Mouse (Mus musculus) liver, embryonic 12.5 days (tissue): ENCODE data around the gene Capns1. TPM values are rescaled to one million over a fixed set of nuclear protein-coding genes. Genes with fewer than 3 reads are reported as not detected.
"Not testable (repeated sequence)": the region's sequence is repeated elsewhere in the genome, so short reads cannot be mapped to it uniquely, and the experiment has no call there.

Experiments used
- ATAC-seq: fragments of 200-750 bp; cut with Nextera tagmentation; 2 replicates; pipeline ENCODE4 v1.8.0; 2017; ENCODE audit warnings: moderate number of reproducible peaks, mild to moderate bottlenecking, moderate library complexity
- H3K27ac ChIP-seq: fragments of 300-500 bp; sonication (generic); 2 replicates; pipeline ENCODE4 v1.5.1; 2016; ENCODE audit warnings: mild to moderate bottlenecking
- H3K27me3 ChIP-seq: fragments of 300-500 bp; sonication (generic); replicated peaks from 2 replicates; pipeline ENCODE4 v1.6.1; 2016; ENCODE audit warnings: mild to moderate bottlenecking, moderate library complexity
- H3K36me3 ChIP-seq: fragments of 300-500 bp; sonication (generic); 2 replicates; pipeline ENCODE4 v1.6.1; 2016; ENCODE audit warnings: mild to moderate bottlenecking, moderate library complexity
- H3K4me1 ChIP-seq: fragments of 300-500 bp; sonication (generic); 2 replicates; pipeline ENCODE4 v1.6.1; 2016
- H3K4me2 ChIP-seq: fragments of 300-500 bp; sonication (generic); 2 replicates; pipeline ENCODE4 v1.6.1; 2016; ENCODE audit warnings: mild to moderate bottlenecking, moderate library complexity
- H3K4me3 ChIP-seq: fragments of 300-500 bp; sonication (generic); 2 replicates; pipeline ENCODE4 v1.5.1; 2016; ENCODE audit warnings: mild to moderate bottlenecking, moderate library complexity
- H3K9ac ChIP-seq: fragments of 300-500 bp; sonication (generic); 2 replicates; pipeline ENCODE4 v1.6.1; 2016; ENCODE audit warnings: mild to moderate bottlenecking, moderate library complexity
- H3K9me3 ChIP-seq: fragments of 300-500 bp; sonication (generic); replicated peaks from 2 replicates; pipeline ENCODE4 v1.6.1; 2016; ENCODE audit warnings: mild to moderate bottlenecking, moderate library complexity
- WGBS: fragments of 180-500 bp; shearing (Covaris S2); methylation state at CpG from one replicate; pipeline ENCODE4 v1.1.7; 2016; ENCODE audit not compliant: insufficient replicate concordance; 5-methylcytosine and 5-hydroxymethylcytosine counted together
- polyA plus RNA-seq: library from polyadenylated mRNA; unstranded; fragments of >200 nt; fragmentation: Nextera tagmentation; extraction: Ambion mirVana; gene quantifications from 2 replicates; pipeline ENCODE4 v1.2.1, GENCODE M21; 2016

The Capns1 gene
- 42.6 and 49.2 TPM in 2 replicates for polyA plus RNA-seq

GRCm38 (mm10) chr7:30198481-30198971, at the start of gene Capns1:
TSS of gene Capns1 (minus strand) at chr7:30198811.
- H3K27me3 ChIP-seq: no peaks in the 10 kb centered on the region
- no peak within 1 kb of the TSS for H3K9ac ChIP-seq
- no peak within 1 kb of the TSS for H3K27ac ChIP-seq
- H3K4me3 ChIP-seq: no peak within 1 kb of the TSS
- no peaks in the 10 kb centered on the region for H3K9me3 ChIP-seq
- WGBS: 6% methylated on average over 8 of the region's 8 CpGs
- H3K4me2 ChIP-seq: peak within 1 kb of the TSS; percentile 46
- H3K4me1 ChIP-seq: peaks cover 26% of the 10 kb centered on the region
- no peak for ATAC-seq
- no peaks in the 10 kb centered on the region for H3K36me3 ChIP-seq

- H3K4me2 ChIP-seq, H3K4me3 ChIP-seq, ATAC-seq, H3K27me3 ChIP-seq, H3K9ac ChIP-seq, H3K9me3 ChIP-seq, H3K27ac ChIP-seq: not testable (repeated sequence)
- peaks cover 51% of the 10 kb centered on the region for H3K36me3 ChIP-seq
- WGBS: 69% methylated on average over 3 of the region's 3 CpGs
- H3K4me1 ChIP-seq: peaks cover 13% of the 10 kb centered on the region
These were observed 38.8 kb upstream of the Capns1 start for GRCm38 (mm10) chr7:30237374-30237773.

GRCm38 (mm10) chr7:30235625-30236024, 37.0 kb upstream of the Capns1 start, which contains the start of gene Ovol3:
TSS of gene Ovol3 (minus strand) at chr7:30235725.
- 80% methylated on average over 4 of the region's 4 CpGs for WGBS
- no peak within 1 kb of the TSS for H3K4me3 ChIP-seq
- peaks cover 21% of the 10 kb centered on the region for H3K4me1 ChIP-seq
- H3K9ac ChIP-seq: no peak within 1 kb of the TSS
- H3K4me2 ChIP-seq: no peak within 1 kb of the TSS
- peaks cover 34% of the 10 kb centered on the region for H3K36me3 ChIP-seq
- no peak for ATAC-seq
- no peaks in the 10 kb centered on the region for H3K9me3 ChIP-seq
- H3K27ac ChIP-seq: no peak within 1 kb of the TSS
- H3K27me3 ChIP-seq: no peaks in the 10 kb centered on the region

GRCm38 (mm10) chr7:30235091-30235490, 36.5 kb upstream of the Capns1 start:
- Histone ChIP-seq H3K4me2 (no peak overlapping the region), H3K9ac (no peak overlapping the region), H3K36me3 (peaks cover 28% of the 10 kb centered on the region), H3K27me3 (no peaks in the 10 kb centered on the region), H3K9me3 (no peaks in the 10 kb centered on the region), H3K4me3 (no peak overlapping the region), H3K27ac (no peak overlapping the region), H3K4me1 (peaks cover 24% of the 10 kb centered on the region)
- 85% methylated on average over 8 of the region's 8 CpGs for WGBS
- ATAC-seq: no peak

GRCm38 (mm10) chr7:30234276-30234858, 35.8 kb upstream of the Capns1 start:
- H3K27me3 ChIP-seq: no peaks in the 10 kb centered on the region

GRCm38 (mm10) chr7:30233387-30233786, 34.8 kb upstream of the Capns1 start:
- no peak for ATAC-seq

More at GRCm38 (mm10) chr7:30234276-30234858, 35.8 kb upstream of the Capns1 start:
- Histone ChIP-seq H3K36me3 (peaks cover 21% of the 10 kb centered on the region), H3K4me1 (peaks cover 24% of the 10 kb centered on the region), H3K4me3 (no peak overlapping the region), H3K4me2 (no peak overlapping the region), H3K27ac (no peak overlapping the region), H3K9me3 (no peaks in the 10 kb centered on the region), H3K9ac (no peak overlapping the region)
- no peak for ATAC-seq
- WGBS: 87% methylated on average over 15 of the region's 15 CpGs

GRCm38 (mm10) chr7:30232631-30233148, 34.1 kb upstream of the Capns1 start:
- Histone ChIP-seq H3K4me3 (peak overlapping the region; percentile 81), H3K27ac (peak overlapping the region; percentile 92), H3K9me3 (no peaks in the 10 kb centered on the region), H3K36me3 (peaks cover 26% of the 10 kb centered on the region), H3K9ac (peak overlapping the region; percentile 79), H3K27me3 (no peaks in the 10 kb centered on the region), H3K4me1 (peaks cover 24% of the 10 kb centered on the region), H3K4me2 (peak overlapping the region; percentile 90)
- 7% methylated on average over 24 of the region's 24 CpGs for WGBS
- peak; percentile 24; the same call in 1 of the 2 replicates for ATAC-seq

More at GRCm38 (mm10) chr7:30233387-30233786, 34.8 kb upstream of the Capns1 start:
- H3K27me3 ChIP-seq: no peaks in the 10 kb centered on the region
- peak overlapping the region; percentile 90 for H3K4me2 ChIP-seq
- WGBS: 81% methylated on average over 20 of the region's 20 CpGs
- H3K9ac ChIP-seq: peak overlapping the region; percentile 79; the same call in 1 of the 2 replicates
- H3K4me1 ChIP-seq: peaks cover 24% of the 10 kb centered on the region
- peaks cover 24% of the 10 kb centered on the region for H3K36me3 ChIP-seq
- 0 out of 2 replicates have a peak overlapping the region, but pooled peaks have one; percentile 92 for H3K27ac ChIP-seq
- H3K4me3 ChIP-seq: peak overlapping the region; percentile 81
- H3K9me3 ChIP-seq: no peaks in the 10 kb centered on the region

- Histone ChIP-seq H3K9me3 (no peaks in the 10 kb centered on the region), H3K9ac (peak within 1 kb of the TSS; percentile 79), H3K27me3 (no peaks in the 10 kb centered on the region), H3K36me3 (peaks cover 35% of the 10 kb centered on the region), H3K4me1 (peaks cover 24% of the 10 kb centered on the region), H3K4me3 (peak within 1 kb of the TSS; percentile 81), H3K4me2 (peak within 1 kb of the TSS; percentile 90), H3K27ac (peak within 1 kb of the TSS; percentile 92)
- WGBS: under 1% methylated on average over 67 of the region's 67 CpGs
- peak; percentile 92 for ATAC-seq
These were observed 33.3 kb upstream of the Capns1 start, which contains the start of the genes Polr2i and Tbcb for GRCm38 (mm10) chr7:30231669-30232454. TSS of gene Polr2i (plus strand) at chr7:30231948. TSS of gene Tbcb (minus strand) at chr7:30232272.

GRCm38 (mm10) chr7:30231328-30231668, 32.7 kb upstream of the Capns1 start:
- no peak; the same call in 1 of the 2 replicates for ATAC-seq
- Histone ChIP-seq H3K27me3 (no peaks in the 10 kb centered on the region), H3K4me3 (peak overlapping the region; percentile 81), H3K36me3 (peaks cover 40% of the 10 kb centered on the region), H3K4me2 (peak overlapping the region; percentile 90), H3K27ac (peak overlapping the region; percentile 92), H3K9me3 (no peaks in the 10 kb centered on the region), H3K4me1 (peaks cover 24% of the 10 kb centered on the region), H3K9ac (peak overlapping the region; percentile 79)
- WGBS: 1% methylated on average over 16 of the region's 16 CpGs

- Histone ChIP-seq H3K4me3 (no peak overlapping the region), H3K9me3 (0 out of 2 replicates have a peak, but pooled peaks cover 3% of the 10 kb centered on the region)
- WGBS: 83% methylated on average over 12 of the region's 12 CpGs
These were observed 25.6 kb upstream of the Capns1 start for GRCm38 (mm10) chr7:30224206-30224605.

GRCm38 (mm10) chr7:30222205-30222604, 23.6 kb upstream of the Capns1 start:
- H3K36me3 ChIP-seq: peaks cover 44% of the 10 kb centered on the region
- H3K9ac ChIP-seq: no peak overlapping the region
- H3K9me3 ChIP-seq: 0 out of 2 replicates have a peak, but pooled peaks cover 3% of the 10 kb centered on the region
- WGBS: 65% methylated on average over 5 of the region's 5 CpGs
- ATAC-seq: peak; percentile 73; the same call in 1 of the 2 replicates
- peak overlapping the region; percentile 17 for H3K4me2 ChIP-seq
- no peak overlapping the region for H3K27ac ChIP-seq
- H3K27me3 ChIP-seq: no peaks in the 10 kb centered on the region
- no peak overlapping the region for H3K4me3 ChIP-seq
- peaks cover 26% of the 10 kb centered on the region for H3K4me1 ChIP-seq

More at GRCm38 (mm10) chr7:30224206-30224605, 25.6 kb upstream of the Capns1 start:
- H3K4me1 ChIP-seq: peaks cover 22% of the 10 kb centered on the region
- no peaks in the 10 kb centered on the region for H3K27me3 ChIP-seq
- no peak overlapping the region for H3K27ac ChIP-seq
- no peak for ATAC-seq
- H3K36me3 ChIP-seq: peaks cover 53% of the 10 kb centered on the region
- no peak overlapping the region for H3K4me2 ChIP-seq
- no peak overlapping the region for H3K9ac ChIP-seq
